Mouse (Mus musculus): Measurements from ENCODE around the gene Fdx1.

DNA sequence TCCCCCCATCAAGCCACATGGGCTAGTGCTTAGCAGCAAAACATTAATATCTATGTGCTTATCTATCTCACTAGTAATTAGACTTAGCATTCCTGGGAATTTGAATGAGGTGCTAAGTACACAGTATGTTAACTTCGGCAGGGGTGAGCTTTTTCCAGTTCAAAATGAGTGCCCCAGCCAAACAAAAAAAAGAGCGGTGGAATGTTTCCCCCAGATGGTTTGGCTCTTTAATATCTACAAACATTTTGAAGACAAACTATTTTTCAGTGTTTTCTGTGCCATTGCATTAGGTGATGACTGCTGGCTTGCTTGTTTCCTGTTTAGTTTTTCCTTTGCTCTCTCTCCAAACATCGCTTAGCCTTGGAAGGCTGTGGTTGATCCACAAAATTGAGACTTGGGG is 31.4 kb downstream of the Fdx1 start:
- TF ChIP-seq CTCF (IDR thresholded peaks at IDR 0.05; ENCODE audit: borderline replicate concordance, control insufficient read depth, extremely low read depth, insufficient read depth, low read length, poor library complexity) (no peak), POLR2A (IDR thresholded peaks at IDR 0.05; ENCODE audit: control insufficient read depth, extremely low read depth, insufficient read depth, low read length, poor library complexity) (no peak)

Measured in thymus, adult 2 months (tissue).